Mouse (Mus musculus): ENCODE data around the gene Tmem50b. TPM values are rescaled to one million over a fixed set of nuclear protein-coding genes. Genes with fewer than 3 reads are reported as not detected.

Tmem50b gene
- polyA plus RNA-seq, 1 experiment from 2014 or later: 31.6 TPM

GRCm38 (mm10) chr16:91568960-91569359 is 28.6 kb downstream of the Tmem50b start:
- H3K9ac ChIP-seq (ENCODE audit: low read length): no peak overlapping the region
- H3K9me3 ChIP-seq (ENCODE audit: control insufficient read depth, low read length): no peaks in the 10 kb centered on the region
- H3K4me2 ChIP-seq (ENCODE audit: low read depth, severe bottlenecking): no peak overlapping the region
- DNase-seq (ENCODE audit: low spot score) (no peak), ATAC-seq (ENCODE audit: insufficient number of reproducible peaks, low FRiP score, low TSS enrichment, low read depth) (no peak)
- H3K36me3 ChIP-seq (ENCODE audit: control insufficient read depth, insufficient read depth, low read length): no peaks in the 10 kb centered on the region
- H3K4me1 ChIP-seq (ENCODE audit: control insufficient read depth, insufficient read depth, low read length): no peaks in the 10 kb centered on the region
- 91% methylated on average over 10 of the region's 10 CpGs for WGBS
- H3K4me3 ChIP-seq (ENCODE audit: low read depth, low read length): no peak overlapping the region
- no peak overlapping the region for H3K27ac ChIP-seq (replicated peaks; ENCODE audit: low read depth, low read length)
- H3K27me3 ChIP-seq (ENCODE audit: control insufficient read depth, insufficient read depth, low read length): no peaks in the 10 kb centered on the region

GRCm38 (mm10) chr16:91566002-91566401 is 31.6 kb downstream of the Tmem50b start:
- ATAC-seq (ENCODE audit: insufficient number of reproducible peaks, low FRiP score, low TSS enrichment, low read depth) (no peak), DNase-seq (ENCODE audit: low spot score) (no peak)
- H3K9me3 ChIP-seq (ENCODE audit: control insufficient read depth, low read length): no peaks in the 10 kb centered on the region
- H3K9ac ChIP-seq (ENCODE audit: low read length): no peak overlapping the region
- no peaks in the 10 kb centered on the region for H3K36me3 ChIP-seq (ENCODE audit: control insufficient read depth, insufficient read depth, low read length)
- H3K27ac ChIP-seq (replicated peaks; ENCODE audit: low read depth, low read length): no peak overlapping the region
- no peaks in the 10 kb centered on the region for H3K4me1 ChIP-seq (ENCODE audit: control insufficient read depth, insufficient read depth, low read length)
- no peaks in the 10 kb centered on the region for H3K27me3 ChIP-seq (ENCODE audit: control insufficient read depth, insufficient read depth, low read length)
- no peak overlapping the region for H3K4me2 ChIP-seq (ENCODE audit: low read depth, severe bottlenecking)
- 80% methylated on average over 7 of the region's 7 CpGs for WGBS
- no peak overlapping the region for H3K4me3 ChIP-seq (ENCODE audit: low read depth, low read length)

GRCm38 (mm10) chr16:91565292-91565951 is 32.2 kb downstream of the Tmem50b start:
- no peaks in the 10 kb centered on the region for H3K9me3 ChIP-seq (ENCODE audit: control insufficient read depth, low read length)
- H3K27me3 ChIP-seq (ENCODE audit: control insufficient read depth, insufficient read depth, low read length): no peaks in the 10 kb centered on the region
- H3K9ac ChIP-seq (ENCODE audit: low read length): no peak overlapping the region
- DNase-seq (ENCODE audit: low spot score) (no peak), ATAC-seq (ENCODE audit: insufficient number of reproducible peaks, low FRiP score, low TSS enrichment, low read depth) (no peak)
- H3K4me1 ChIP-seq (ENCODE audit: control insufficient read depth, insufficient read depth, low read length): no peaks in the 10 kb centered on the region
- no peak overlapping the region for H3K4me3 ChIP-seq (ENCODE audit: low read depth, low read length)
- 76% methylated on average over 9 of the region's 9 CpGs for WGBS
- H3K36me3 ChIP-seq (ENCODE audit: control insufficient read depth, insufficient read depth, low read length): no peaks in the 10 kb centered on the region
- H3K4me2 ChIP-seq (ENCODE audit: low read depth, severe bottlenecking): no peak overlapping the region
- no peak overlapping the region for H3K27ac ChIP-seq (replicated peaks; ENCODE audit: low read depth, low read length)

- H3K9me3 ChIP-seq (ENCODE audit: control insufficient read depth, low read length): no peaks in the 10 kb centered on the region
- 71% methylated on average over 4 of the region's 4 CpGs for WGBS
- H3K4me2 ChIP-seq (ENCODE audit: low read depth, severe bottlenecking): no peak overlapping the region
- no peaks in the 10 kb centered on the region for H3K4me1 ChIP-seq (ENCODE audit: control insufficient read depth, insufficient read depth, low read length)
- H3K27ac ChIP-seq (replicated peaks; ENCODE audit: low read depth, low read length): no peak overlapping the region
- no peak overlapping the region for H3K9ac ChIP-seq (ENCODE audit: low read length)
- ATAC-seq (ENCODE audit: insufficient number of reproducible peaks, low FRiP score, low TSS enrichment, low read depth): no peak
- no peaks in the 10 kb centered on the region for H3K27me3 ChIP-seq (ENCODE audit: control insufficient read depth, insufficient read depth, low read length)
- H3K36me3 ChIP-seq (ENCODE audit: control insufficient read depth, insufficient read depth, low read length): no peaks in the 10 kb centered on the region
- no peak overlapping the region for H3K4me3 ChIP-seq (ENCODE audit: low read depth, low read length)
- no peak for DNase-seq (ENCODE audit: low spot score)
Measured at GRCm38 (mm10) chr16:91564580-91565291, 32.9 kb downstream of the Tmem50b start.

GRCm38 (mm10) chr16:91561541-91562457 is 35.8 kb downstream of the Tmem50b start:
- Histone ChIP-seq H3K27ac (replicated peaks; ENCODE audit: low read depth, low read length) (no peak overlapping the region), H3K4me2 (ENCODE audit: low read depth, severe bottlenecking) (no peak overlapping the region), H3K9me3 (ENCODE audit: control insufficient read depth, low read length) (no peaks in the 10 kb centered on the region), H3K36me3 (ENCODE audit: control insufficient read depth, insufficient read depth, low read length) (no peaks in the 10 kb centered on the region), H3K4me3 (ENCODE audit: low read depth, low read length) (no peak overlapping the region), H3K27me3 (ENCODE audit: control insufficient read depth, insufficient read depth, low read length) (no peaks in the 10 kb centered on the region), H3K9ac (ENCODE audit: low read length) (no peak overlapping the region), H3K4me1 (ENCODE audit: control insufficient read depth, insufficient read depth, low read length) (no peaks in the 10 kb centered on the region)
- no peak for ATAC-seq (ENCODE audit: insufficient number of reproducible peaks, low FRiP score, low TSS enrichment, low read depth)
- no peak for DNase-seq (ENCODE audit: low spot score)
- WGBS: 69% methylated on average over 38 of the region's 38 CpGs

GRCm38 (mm10) chr16:91561099-91561498 is 36.5 kb downstream of the Tmem50b start:
- Histone ChIP-seq H3K27ac (replicated peaks; ENCODE audit: low read depth, low read length) (no peak overlapping the region), H3K4me1 (ENCODE audit: control insufficient read depth, insufficient read depth, low read length) (no peaks in the 10 kb centered on the region), H3K9me3 (ENCODE audit: control insufficient read depth, low read length) (no peaks in the 10 kb centered on the region), H3K27me3 (ENCODE audit: control insufficient read depth, insufficient read depth, low read length) (no peaks in the 10 kb centered on the region), H3K4me2 (ENCODE audit: low read depth, severe bottlenecking) (no peak overlapping the region), H3K4me3 (ENCODE audit: low read depth, low read length) (no peak overlapping the region), H3K36me3 (ENCODE audit: control insufficient read depth, insufficient read depth, low read length) (no peaks in the 10 kb centered on the region), H3K9ac (ENCODE audit: low read length) (no peak overlapping the region)
- no peak for DNase-seq (ENCODE audit: low spot score)
- no peak for ATAC-seq (ENCODE audit: insufficient number of reproducible peaks, low FRiP score, low TSS enrichment, low read depth)
- 57% methylated on average over 9 of the region's 9 CpGs for WGBS

- H3K27me3 ChIP-seq (ENCODE audit: control insufficient read depth, insufficient read depth, low read length): no peaks in the 10 kb centered on the region
- no peak overlapping the region for H3K9ac ChIP-seq (ENCODE audit: low read length)
- ATAC-seq (ENCODE audit: insufficient number of reproducible peaks, low FRiP score, low TSS enrichment, low read depth): no peak
- H3K4me1 ChIP-seq (ENCODE audit: control insufficient read depth, insufficient read depth, low read length): no peaks in the 10 kb centered on the region; the same call in 1 of the 2 replicates
- H3K4me3 ChIP-seq (ENCODE audit: low read depth, low read length): no peak overlapping the region
- DNase-seq (ENCODE audit: low spot score): no peak
- H3K9me3 ChIP-seq (ENCODE audit: control insufficient read depth, low read length): no peaks in the 10 kb centered on the region
- H3K4me2 ChIP-seq (ENCODE audit: low read depth, severe bottlenecking): no peak overlapping the region
- H3K36me3 ChIP-seq (ENCODE audit: control insufficient read depth, insufficient read depth, low read length): peaks cover 3% of the 10 kb centered on the region; the same call in 1 of the 2 replicates
- no peak overlapping the region for H3K27ac ChIP-seq (replicated peaks; ENCODE audit: low read depth, low read length)
- 94% methylated on average over 15 of the region's 15 CpGs for WGBS
Measured at GRCm38 (mm10) chr16:91557693-91558092, 39.9 kb downstream of the Tmem50b start.

GRCm38 (mm10) chr16:91557214-91557613 is 40.4 kb downstream of the Tmem50b start:
- no peak overlapping the region for H3K9ac ChIP-seq (ENCODE audit: low read length)
- no peaks in the 10 kb centered on the region for H3K9me3 ChIP-seq (ENCODE audit: control insufficient read depth, low read length)
- H3K4me1 ChIP-seq (ENCODE audit: control insufficient read depth, insufficient read depth, low read length): no peaks in the 10 kb centered on the region; the same call in 1 of the 2 replicates
- 31% methylated on average over 7 of the region's 7 CpGs for WGBS
- H3K4me2 ChIP-seq (ENCODE audit: low read depth, severe bottlenecking): no peak overlapping the region
- ATAC-seq (ENCODE audit: insufficient number of reproducible peaks, low FRiP score, low TSS enrichment, low read depth) (no peak), DNase-seq (ENCODE audit: low spot score) (peak; percentile 42)
- H3K36me3 ChIP-seq (ENCODE audit: control insufficient read depth, insufficient read depth, low read length): peaks cover 3% of the 10 kb centered on the region; the same call in 1 of the 2 replicates
- H3K27ac ChIP-seq (replicated peaks; ENCODE audit: low read depth, low read length): no peak overlapping the region
- H3K4me3 ChIP-seq (ENCODE audit: low read depth, low read length): no peak overlapping the region
- H3K27me3 ChIP-seq (ENCODE audit: control insufficient read depth, insufficient read depth, low read length): no peaks in the 10 kb centered on the region
